Mouse (Mus musculus) thymus, postnatal 14 days (tissue): Measurements from ENCODE around the gene Slc4a4.
"Not testable (repeated sequence)": the region's sequence is repeated elsewhere in the genome, so short reads cannot be mapped to it uniquely, and the experiment has no call there.

Source experiments
- DNase-seq: peaks from one replicate; pipeline ENCODE4 v3.0.0; 2021

Slc4a4 gene

DNA sequence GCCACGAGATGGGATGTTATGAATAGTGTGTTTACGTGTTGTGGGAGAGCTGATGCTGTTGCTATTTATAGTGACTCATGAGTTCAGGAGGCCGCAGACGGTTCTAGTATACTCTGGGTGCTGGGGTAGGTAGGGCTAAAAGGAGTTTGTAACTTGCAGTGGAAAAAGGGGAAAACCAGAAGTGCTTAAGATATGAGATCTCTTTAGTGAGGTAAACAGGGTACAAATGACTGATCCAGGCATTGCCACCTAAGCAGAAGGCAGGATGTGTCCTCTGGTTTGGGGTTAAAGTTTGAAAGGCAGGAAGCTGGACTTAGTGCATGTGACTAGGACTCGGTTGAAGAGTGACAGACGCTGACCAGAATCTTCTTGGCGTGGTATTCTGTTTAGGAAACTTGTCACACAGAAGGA lies 74.7 kb downstream of the Slc4a4 start:
- DNase-seq: no peak

GRCm38 (mm10) chr5:88964685-88965290 lies 78.2 kb downstream of the Slc4a4 start:
- no peak for DNase-seq

- no peak for DNase-seq
Measured at GRCm38 (mm10) chr5:88966507-88966906, 79.9 kb downstream of the Slc4a4 start.

GRCm38 (mm10) chr5:88968923-88969639 lies 82.5 kb downstream of the Slc4a4 start:
- DNase-seq: no peak

- DNase-seq: no peak
Measured at GRCm38 (mm10) chr5:88971554-88971953, 84.9 kb downstream of the Slc4a4 start.

DNA sequence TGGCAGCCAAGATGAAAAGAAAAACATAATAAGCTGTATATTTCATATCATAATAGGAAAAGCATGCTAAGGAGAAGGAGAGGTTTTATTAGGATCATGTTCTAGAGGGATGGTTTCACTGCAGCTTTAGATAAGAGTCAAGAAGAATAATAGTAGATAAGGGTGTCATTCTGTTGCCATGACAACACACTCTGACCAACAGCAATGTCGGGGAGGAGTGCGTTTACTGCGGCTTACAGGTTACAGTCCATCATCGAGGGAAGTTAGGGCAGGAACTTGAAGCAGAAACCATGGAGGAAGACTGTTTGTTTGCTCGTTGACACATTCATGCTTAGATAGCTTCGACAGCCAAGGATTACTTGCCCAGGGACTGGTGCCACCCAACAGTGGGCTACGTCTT lies 85.7 kb downstream of the Slc4a4 start:
- no peak for DNase-seq

DNA sequence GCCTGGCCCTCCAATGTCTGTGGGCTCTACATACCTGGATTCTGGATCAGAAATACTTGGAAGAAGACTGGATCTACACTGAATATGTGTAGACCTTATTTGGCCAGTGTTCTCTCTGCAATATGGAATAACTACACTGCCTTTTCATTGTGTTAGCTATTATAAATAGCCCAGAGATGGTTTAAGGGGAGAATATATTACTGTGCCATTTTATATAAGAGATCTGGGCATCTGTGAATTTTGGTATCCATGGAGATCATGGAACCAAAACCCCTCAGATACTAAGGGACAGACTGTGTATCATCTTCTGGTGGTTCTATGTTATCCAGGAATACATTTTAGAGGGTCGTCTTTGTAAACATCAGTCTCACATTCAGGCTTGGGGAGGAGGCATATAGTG lies 86.5 kb downstream of the Slc4a4 start:
- DNase-seq: no peak

DNA sequence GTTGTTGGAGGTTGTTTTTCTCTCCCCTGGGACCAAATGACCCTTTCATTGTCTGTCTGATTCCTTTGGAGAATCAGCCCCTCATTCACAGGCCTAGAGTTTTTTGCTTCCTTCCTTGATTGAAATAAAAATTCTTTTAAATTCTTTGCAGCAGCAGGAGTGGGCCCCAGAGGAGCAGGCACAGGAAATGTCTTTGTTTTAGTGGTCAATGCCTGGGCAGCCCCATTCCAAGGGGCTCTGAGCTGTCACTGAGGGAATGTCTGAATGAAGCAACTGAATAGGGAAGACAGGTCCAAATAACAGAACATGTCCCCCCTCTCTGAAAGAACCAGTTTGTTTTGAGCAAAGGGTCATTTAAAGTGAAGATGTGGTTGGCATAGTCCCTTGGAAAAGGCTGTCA lies 89.1 kb downstream of the Slc4a4 start:
- DNase-seq: no peak

- DNase-seq: no peak
Measured at GRCm38 (mm10) chr5:88976428-88976827, 89.8 kb downstream of the Slc4a4 start.

GRCm38 (mm10) chr5:88980740-88981139 lies 94.1 kb downstream of the Slc4a4 start:
- no peak for DNase-seq

DNA sequence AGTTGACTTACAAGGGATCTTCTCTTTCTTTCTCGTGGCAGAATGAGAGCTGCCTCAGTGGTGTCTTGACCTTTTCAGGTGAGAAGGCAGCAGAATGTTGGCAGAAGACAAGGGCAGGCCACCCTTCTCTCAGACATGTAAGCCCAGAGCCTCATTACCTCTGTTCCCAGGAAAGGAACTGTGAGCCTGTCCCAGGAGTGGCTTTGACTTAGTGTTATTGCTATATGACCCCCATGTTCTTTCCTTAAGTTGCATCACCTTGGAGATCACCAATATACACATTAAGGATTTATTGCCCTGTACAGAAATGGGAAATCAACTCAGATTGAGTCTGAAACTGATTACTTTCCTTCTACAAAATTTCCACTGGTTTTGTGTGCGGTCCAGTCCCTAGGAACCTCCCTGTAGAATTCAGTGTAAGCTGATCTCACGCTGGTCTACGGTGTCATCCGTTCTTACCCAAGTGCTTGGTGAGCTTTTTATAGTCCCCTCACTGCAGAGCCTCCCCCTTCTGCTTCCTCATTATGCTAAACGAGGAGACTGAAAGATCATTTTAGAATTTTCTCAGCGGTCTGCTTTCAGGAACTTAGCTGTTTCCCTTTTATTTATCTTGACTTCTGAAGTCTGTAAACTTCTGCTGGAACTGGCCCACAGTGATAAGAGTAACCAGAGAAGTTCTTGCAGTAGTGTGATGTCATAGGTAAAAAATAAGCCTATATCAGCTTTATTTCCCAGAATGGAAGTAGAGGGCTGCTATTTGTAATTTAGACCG lies 94.8 kb downstream of the Slc4a4 start:
- DNase-seq: no peak

DNA sequence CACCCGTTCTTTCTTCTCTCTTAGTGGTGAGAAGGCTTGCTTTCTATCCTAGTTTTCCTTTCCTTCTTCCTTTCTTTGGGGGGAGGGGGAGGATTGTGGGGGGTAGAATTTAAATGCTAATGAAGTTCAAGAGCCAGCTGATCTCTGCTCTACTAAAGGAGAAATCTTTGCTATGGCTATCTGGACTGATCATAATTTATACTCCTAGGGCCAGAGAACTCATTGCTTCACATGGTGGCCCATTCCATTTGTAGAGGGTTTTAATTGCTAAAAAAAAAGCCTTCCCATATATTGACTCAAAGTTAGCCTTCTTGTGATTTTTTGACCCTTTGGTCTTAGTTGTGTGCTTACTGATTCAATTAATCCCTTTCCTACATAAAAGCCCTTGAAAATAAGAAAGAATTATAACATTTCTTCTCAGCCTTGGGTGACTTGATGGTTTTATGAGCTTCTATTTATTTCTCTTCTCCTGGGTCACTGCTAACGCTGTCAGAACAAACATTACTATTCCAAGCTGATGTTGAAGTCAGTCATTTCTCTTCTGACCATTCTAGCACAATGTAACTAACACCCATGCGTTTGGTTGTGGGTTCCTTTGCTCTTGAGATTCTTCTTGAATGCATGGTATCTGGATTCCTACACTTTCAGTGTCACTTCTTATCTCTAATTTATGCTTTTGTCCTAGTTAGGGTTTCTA lies 95.6 kb downstream of the Slc4a4 start:
- no peak for DNase-seq

DNA sequence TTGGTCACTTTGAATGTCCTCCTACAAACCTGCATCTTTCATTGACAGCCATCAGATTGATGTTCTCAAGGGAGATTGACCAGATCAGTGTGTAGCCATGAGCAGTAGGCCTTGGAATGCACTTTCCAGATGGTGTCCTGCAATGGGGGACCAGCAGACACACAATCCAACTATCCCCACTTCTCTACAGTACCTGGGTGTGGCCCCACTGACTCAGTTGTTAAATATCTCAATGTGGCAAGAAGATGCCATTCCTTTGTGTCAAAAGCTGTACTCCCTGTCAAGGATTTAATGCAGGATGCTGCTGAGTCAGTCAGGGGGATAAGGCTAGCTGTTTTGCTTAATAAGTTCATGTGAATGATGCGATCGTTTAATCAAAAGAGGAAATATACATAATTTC lies 96.6 kb downstream of the Slc4a4 start:
- DNase-seq: no peak

- no peak for DNase-seq
Measured at GRCm38 (mm10) chr5:88983652-88984051, 97.0 kb downstream of the Slc4a4 start.

GRCm38 (mm10) chr5:88989018-88989417 lies 102.4 kb downstream of the Slc4a4 start:
- DNase-seq: no peak

- DNase-seq: no peak
Measured at GRCm38 (mm10) chr5:88990196-88990747, 103.7 kb downstream of the Slc4a4 start.

DNA sequence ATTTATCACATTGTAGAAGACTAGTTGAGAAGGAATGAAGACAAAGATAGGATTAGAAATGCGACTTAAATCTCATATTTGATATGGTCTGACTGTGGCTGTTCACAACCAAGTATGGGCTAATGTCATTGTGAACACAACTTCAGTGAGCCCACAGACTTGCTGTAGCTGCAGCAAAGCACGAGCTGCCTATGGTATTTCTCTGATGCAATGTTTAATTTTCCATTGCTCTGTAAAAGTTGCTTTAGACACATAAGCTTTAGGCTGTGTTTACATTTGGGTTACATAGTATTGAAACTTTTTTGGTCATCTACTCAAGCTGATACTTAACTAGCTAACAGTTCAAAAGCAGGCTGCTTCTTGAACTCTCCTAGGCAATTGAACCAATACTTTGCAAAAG lies 104.7 kb downstream of the Slc4a4 start:
- DNase-seq: not testable (repeated sequence)

DNA sequence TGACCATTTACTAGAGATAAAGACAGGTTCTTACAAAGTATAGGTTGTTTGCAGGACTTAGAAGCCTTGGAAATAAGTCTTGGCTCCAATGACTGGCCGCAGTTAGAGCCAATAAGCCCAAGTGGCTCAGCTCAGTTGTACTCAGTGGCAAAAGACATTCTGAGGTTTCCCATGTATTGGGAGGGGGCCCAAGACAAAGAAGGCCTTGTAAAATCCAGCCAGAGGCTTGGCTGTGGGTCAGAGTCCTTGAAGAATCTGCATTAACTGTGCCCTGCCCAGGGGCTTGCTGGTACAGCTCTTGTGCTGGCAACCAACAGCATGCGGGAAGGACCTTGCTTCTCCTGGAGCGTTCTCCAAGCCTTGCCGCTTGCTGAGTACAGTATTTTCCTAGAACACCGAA lies 107.9 kb downstream of the Slc4a4 start:
- no peak for DNase-seq

GRCm38 (mm10) chr5:88996246-88996645 lies 109.6 kb downstream of the Slc4a4 start:
- no peak for DNase-seq

- no peak for DNase-seq
Measured at GRCm38 (mm10) chr5:88997277-88997676, 110.7 kb downstream of the Slc4a4 start.

- no peak for DNase-seq
Measured at GRCm38 (mm10) chr5:88999793-89000192, 113.2 kb downstream of the Slc4a4 start.

- DNase-seq: no peak
Measured at GRCm38 (mm10) chr5:89000598-89000997, 114.0 kb downstream of the Slc4a4 start.

- no peak for DNase-seq
Measured at GRCm38 (mm10) chr5:89010116-89010515, 123.5 kb downstream of the Slc4a4 start.
